Comparison of ENCODE assay signal across 8 mouse cellular contexts in the genomic region with DNA sequence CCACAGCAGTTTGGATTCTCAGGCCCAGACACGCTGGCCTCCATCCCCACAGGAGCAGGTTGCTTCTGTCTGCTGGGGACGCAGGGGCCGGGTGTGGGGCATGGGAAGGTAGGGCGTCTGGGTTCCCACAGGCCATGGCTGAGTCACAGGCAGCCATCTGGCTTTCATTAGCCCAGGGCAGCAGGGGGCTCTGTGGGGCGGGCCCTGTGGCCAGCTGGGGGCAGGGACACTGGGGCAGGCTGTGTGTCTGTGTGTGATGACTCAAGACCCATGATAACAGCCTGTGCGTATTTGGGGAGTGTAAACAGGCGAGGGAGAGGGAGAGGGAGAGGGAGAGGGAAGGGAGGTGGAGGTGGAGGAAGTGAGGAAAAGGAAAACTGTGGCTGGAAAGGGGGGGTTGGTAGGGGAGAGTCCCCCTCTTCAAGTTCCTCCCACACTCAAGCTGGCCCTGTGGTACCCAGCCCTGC. TPM values are rescaled to one million over a fixed set of nuclear protein-coding genes. Genes with fewer than 3 reads are reported as not detected.
A peak's percentile ranks its signal among the peaks of the same experiment; 100 is the strongest.
DNase-seq lines count a peak whose midpoint lies in the region; ATAC-seq and TF ChIP-seq lines count a peak whose summit lies in the region.

No protein-coding gene starts in this region.

- no peak for TF ChIP-seq CTCF in left cerebral cortex, adult 2 months (IDR thresholded peaks at IDR 0.05)

- peak; percentile 38 to 60 for DNase-seq in left cerebral cortex, adult 2 months (ENCODE audit: extremely low spot score in 1 of 2, low spot score in 2 of 2)
- DNase-seq in left cerebral cortex, adult 11 months (ENCODE audit: low spot score) = no peak
- peak; percentile 53 for DNase-seq in c-Kit-positive CD71-negative TER-119-negative erythroid progenitor cells, embryonic 14.5 days (ENCODE audit: low read depth)
- peak; percentile 67 for DNase-seq in gastrocnemius, postnatal 14 days
- peak; percentile 35 to 47 for DNase-seq in natural killer cell, adult 2 months (ENCODE audit: low spot score in 2 of 2)
- DNase-seq in T-cell, adult 2 months (ENCODE audit: low spot score) = no peak

- H3K27me3 ChIP-seq in intestine, embryonic 15.5 days (replicated peaks) = no peaks in the 10 kb centered on the region

- intact Hi-C loops in left cerebral cortex, adult 2 months (cut with DNase I) = loop anchor here (2.0 kb wide), 1 partner anchor 35 kb away; no protein-coding TSS in a partner anchor
- intact Hi-C loops in gastrocnemius, postnatal 14 days (cut with DNase I; ENCODE audit: low total_unique reads) = no loop called here

- H3K9me3 ChIP-seq in intestine, embryonic 15.5 days = no peaks in the 10 kb centered on the region

- peak overlapping the region; percentile 80 for H3K27ac ChIP-seq in left cerebral cortex, adult 2 months
- 0 out of 2 replicates have a peak overlapping the region, but pooled peaks have one; percentile 36 for H3K27ac ChIP-seq in intestine, embryonic 15.5 days

- H3K36me3 ChIP-seq in intestine, embryonic 15.5 days = peaks cover 28% of the 10 kb centered on the region

- WGBS in intestine, embryonic 15.5 days = 13% methylated on average over 7 of the region's 7 CpGs

- peaks cover 46% of the 10 kb centered on the region for H3K4me1 ChIP-seq in intestine, embryonic 15.5 days (replicated peaks)

- no peak overlapping the region for H3K9ac ChIP-seq in intestine, embryonic 15.5 days

- ATAC-seq in intestine, embryonic 15.5 days = peak; percentile 39
- ATAC-seq in activated CD4-positive, CD25-positive, alpha-beta regulatory T cell, adult 4 months = no peak

- no peak overlapping the region for H3K4me2 ChIP-seq in intestine, embryonic 15.5 days (replicated peaks)

- no peak overlapping the region for H3K4me3 ChIP-seq in left cerebral cortex, adult 2 months
- no peak overlapping the region for H3K4me3 ChIP-seq in intestine, embryonic 15.5 days (replicated peaks)

RNA-seq across cellular contexts. Expression of gene Ccdc97, which starts 7.1 kb away (rescaled TPM):
- total RNA-seq in left cerebral cortex, adult 2 months (2021) = 10 to 100 TPM; 65.4 to 66.5 TPM
- 10 to 100 TPM; 31.4 to 31.8 TPM for total RNA-seq in gastrocnemius, postnatal 14 days (2021)
- 18.5 and 19.3 TPM in 2 replicates for polyA plus RNA-seq in intestine, embryonic 15.5 days (2015; fragmentation: Nextera tagmentation; extraction: Ambion mirVana)
- polyA plus RNA-seq in activated CD4-positive, CD25-positive, alpha-beta regulatory T cell, adult 4 months (2017; shearing (Covaris generic)) = 10 to 100 TPM; 31.1 to 46.9 TPM

RNA-seq across cellular contexts. Expression of gene Tgfb1, which starts 25.0 kb away (rescaled TPM):
- 10 to 100 TPM in 1 of 2 experiments, 1 to 10 TPM in 1; 7.3 to 10.7 TPM for total RNA-seq in left cerebral cortex, adult 2 months (2021)
- total RNA-seq in gastrocnemius, postnatal 14 days (2021) = 10 to 100 TPM; 13.8 to 14.4 TPM
- polyA plus RNA-seq in intestine, embryonic 15.5 days (2015; fragmentation: Nextera tagmentation; extraction: Ambion mirVana) = 2.3 and 2.5 TPM in 2 replicates
- polyA plus RNA-seq in activated CD4-positive, CD25-positive, alpha-beta regulatory T cell, adult 4 months (2017; shearing (Covaris generic)) = 1 to 10 TPM; 4.7 to 8.6 TPM

RNA-seq across cellular contexts. Expression of gene B9d2, which starts 31.2 kb away (rescaled TPM):
- total RNA-seq in left cerebral cortex, adult 2 months (2021) = 10 to 100 TPM; 21.3 to 25.9 TPM
- total RNA-seq in gastrocnemius, postnatal 14 days (2021) = 10 to 100 TPM in 1 of 2 experiments, 1 to 10 TPM in 1; 9.7 to 11.3 TPM
- 22.4 and 23.7 TPM in 2 replicates for polyA plus RNA-seq in intestine, embryonic 15.5 days (2015; fragmentation: Nextera tagmentation; extraction: Ambion mirVana)
- polyA plus RNA-seq in activated CD4-positive, CD25-positive, alpha-beta regulatory T cell, adult 4 months (2017; shearing (Covaris generic)) = 10 to 100 TPM; 54.0 to 70.8 TPM

RNA-seq across cellular contexts. Expression of gene Tmem91, which starts 36.8 kb away (rescaled TPM):
- total RNA-seq in left cerebral cortex, adult 2 months (2021) = 10 to 100 TPM; 20.7 to 29.4 TPM
- total RNA-seq in gastrocnemius, postnatal 14 days (2021) = under 1 TPM in 1 of 2 experiments, not detected in 1; 0.35 TPM
- 1.9 and 2.4 TPM in 2 replicates for polyA plus RNA-seq in intestine, embryonic 15.5 days (2015; fragmentation: Nextera tagmentation; extraction: Ambion mirVana)
- polyA plus RNA-seq in activated CD4-positive, CD25-positive, alpha-beta regulatory T cell, adult 4 months (2017; shearing (Covaris generic)) = 10 to 100 TPM; 10.4 to 11.6 TPM

RNA-seq across cellular contexts. Expression of gene Hnrnpul1, which starts 42.8 kb away (rescaled TPM):
- 100 to 1,000 TPM in 1 of 2 experiments, 10 to 100 TPM in 1; 96.5 to 101 TPM for total RNA-seq in left cerebral cortex, adult 2 months (2021)
- 10 to 100 TPM; 67.9 to 69.5 TPM for total RNA-seq in gastrocnemius, postnatal 14 days (2021)
- 43.9 and 51.5 TPM in 2 replicates for polyA plus RNA-seq in intestine, embryonic 15.5 days (2015; fragmentation: Nextera tagmentation; extraction: Ambion mirVana)
- polyA plus RNA-seq in activated CD4-positive, CD25-positive, alpha-beta regulatory T cell, adult 4 months (2017; shearing (Covaris generic)) = 10 to 100 TPM; 47.1 to 58.0 TPM

Comparison
In these comparisons a context has a peak if more than half of its experiments do, and no peak if none do; other contexts are left out.
1. DNase-seq: peak in left cerebral cortex, adult 2 months (2 of 2), c-Kit-positive CD71-negative TER-119-negative erythroid progenitor cells, embryonic 14.5 days (single experiment), gastrocnemius, postnatal 14 days (single experiment) and natural killer cell, adult 2 months (2 of 2); none in left cerebral cortex, adult 11 months (single experiment) and T-cell, adult 2 months (single experiment).